Mouse (Mus musculus) hindbrain, embryonic 13.5 days (tissue): ENCODE measurements at regions not wholly inside any gene's neighbourhood (a gene's known extent, or its start where the extent isn't known, plus 50 kb on each side); places are given as distances from the start of the nearest gene placed in this dataset.

Experiments
- ATAC-seq: fragments of 200-750 bp; cut with Nextera tagmentation; 2 replicates; pipeline ENCODE4 v1.8.0; 2017; ENCODE audit warnings: moderate TSS enrichment; ENCODE audit not compliant: low FRiP score
- H3K27ac ChIP-seq: fragments of 300-500 bp; sonication (generic); 2 replicates; pipeline ENCODE4 v1.5.1; 2015; ENCODE audit warnings: inconsistent platforms, mild to moderate bottlenecking, moderate library complexity
- H3K27me3 ChIP-seq: fragments of 300-500 bp; sonication (generic); 2 replicates; pipeline ENCODE4 v1.6.1; 2015; ENCODE audit warnings: mild to moderate bottlenecking, inconsistent platforms
- H3K36me3 ChIP-seq: fragments of 300-500 bp; sonication (generic); 2 replicates; pipeline ENCODE4 v1.6.1; 2015; ENCODE audit warnings: mild to moderate bottlenecking, inconsistent platforms
- H3K4me1 ChIP-seq: fragments of 300-500 bp; sonication (generic); replicated peaks from 2 replicates; pipeline ENCODE4 v1.6.1; 2015; ENCODE audit warnings: inconsistent platforms
- H3K4me2 ChIP-seq: fragments of 300-500 bp; sonication (generic); 2 replicates; pipeline ENCODE4 v1.6.1; 2015; ENCODE audit warnings: inconsistent platforms, mild to moderate bottlenecking, moderate library complexity
- H3K4me3 ChIP-seq: fragments of 300-500 bp; sonication (generic); 2 replicates; pipeline ENCODE4 v1.5.1; 2015; ENCODE audit warnings: mild to moderate bottlenecking, inconsistent platforms
- H3K9ac ChIP-seq: fragments of 300-500 bp; sonication (generic); 2 replicates; pipeline ENCODE4 v1.6.1; 2015; ENCODE audit warnings: mild to moderate bottlenecking, inconsistent platforms
- H3K9me3 ChIP-seq: fragments of 300-500 bp; sonication (generic); 2 replicates; pipeline ENCODE4 v1.6.1; 2016; ENCODE audit warnings: inconsistent platforms
- WGBS: fragments of 180-500 bp; shearing (Covaris S2); methylation state at CpG from one replicate; pipeline ENCODE4 v1.1.7; 2015; 5-methylcytosine and 5-hydroxymethylcytosine counted together

- no peak overlapping the region for H3K4me3 ChIP-seq
- ATAC-seq, result 0 out of 2 replicates have a peak, but pooled peaks have one; percentile 25
- H3K4me2 ChIP-seq, result no peak overlapping the region
- WGBS, result 12% methylated on average over 10 of the region's 10 CpGs
- H3K27me3 ChIP-seq, result peaks cover 76% of the 10 kb centered on the region
- no peak overlapping the region for H3K27ac ChIP-seq
- H3K9me3 ChIP-seq, result no peaks in the 10 kb centered on the region
- H3K9ac ChIP-seq, result no peak overlapping the region
- H3K36me3 ChIP-seq, result no peaks in the 10 kb centered on the region
- H3K4me1 ChIP-seq, result peaks cover 26% of the 10 kb centered on the region
Observed at GRCm38 (mm10) chr4:124442491-124443129, 168.0 kb downstream of the 3100002H09Rik start.

GRCm38 (mm10) chr4:124441737-124442487 lies 168.7 kb downstream of the 3100002H09Rik start:
- ATAC-seq, result no peak
- Histone ChIP-seq H3K27ac (no peak overlapping the region), H3K36me3 (no peaks in the 10 kb centered on the region), H3K4me2 (no peak overlapping the region), H3K4me1 (peaks cover 26% of the 10 kb centered on the region), H3K4me3 (no peak overlapping the region), H3K27me3 (peaks cover 82% of the 10 kb centered on the region), H3K9ac (no peak overlapping the region), H3K9me3 (no peaks in the 10 kb centered on the region)
- WGBS, result 8% methylated on average over 15 of the region's 15 CpGs

GRCm38 (mm10) chr4:124435040-124435434 lies 175.6 kb downstream of the 3100002H09Rik start:
- H3K27ac ChIP-seq, result no peak overlapping the region
- no peak overlapping the region for H3K4me3 ChIP-seq
- peaks cover 11% of the 10 kb centered on the region for H3K4me1 ChIP-seq
- 37% methylated on average over 12 of the region's 12 CpGs for WGBS
- H3K4me2 ChIP-seq, result no peak overlapping the region
- H3K27me3 ChIP-seq, result peaks cover 67% of the 10 kb centered on the region
- ATAC-seq, result no peak
- no peaks in the 10 kb centered on the region for H3K36me3 ChIP-seq
- H3K9me3 ChIP-seq, result no peaks in the 10 kb centered on the region
- H3K9ac ChIP-seq, result no peak overlapping the region

GRCm38 (mm10) chr4:124434059-124435039 lies 176.3 kb downstream of the 3100002H09Rik start:
- peaks cover 11% of the 10 kb centered on the region for H3K4me1 ChIP-seq
- ATAC-seq, result no peak
- H3K4me2 ChIP-seq, result 0 out of 2 replicates have a peak overlapping the region, but pooled peaks have one; percentile 10
- H3K27ac ChIP-seq, result no peak overlapping the region
- H3K27me3 ChIP-seq, result peaks cover 67% of the 10 kb centered on the region
- no peaks in the 10 kb centered on the region for H3K9me3 ChIP-seq
- no peaks in the 10 kb centered on the region for H3K36me3 ChIP-seq
- 7% methylated on average over 24 of the region's 25 CpGs for WGBS
- H3K9ac ChIP-seq, result no peak overlapping the region
- H3K4me3 ChIP-seq, result no peak overlapping the region

- no peak for ATAC-seq
- H3K27me3 ChIP-seq, result peaks cover 70% of the 10 kb centered on the region
- WGBS, result 79% methylated on average over 9 of the region's 9 CpGs
Observed at GRCm38 (mm10) chr4:124433506-124433905, 177.1 kb downstream of the 3100002H09Rik start.

GRCm38 (mm10) chr4:124431193-124431592 lies 179.4 kb downstream of the 3100002H09Rik start:
- H3K36me3 ChIP-seq, result no peaks in the 10 kb centered on the region
- no peak overlapping the region for H3K4me2 ChIP-seq
- no peaks in the 10 kb centered on the region for H3K9me3 ChIP-seq
- ATAC-seq, result no peak
- peaks cover 65% of the 10 kb centered on the region for H3K27me3 ChIP-seq
- peaks cover 11% of the 10 kb centered on the region for H3K4me1 ChIP-seq
- H3K4me3 ChIP-seq, result no peak overlapping the region
- no peak overlapping the region for H3K9ac ChIP-seq
- 79% methylated on average over 16 of the region's 16 CpGs for WGBS
- no peak overlapping the region for H3K27ac ChIP-seq

More at GRCm38 (mm10) chr4:124433506-124433905, 177.1 kb downstream of the 3100002H09Rik start:
- H3K9ac ChIP-seq, result no peak overlapping the region
- no peaks in the 10 kb centered on the region for H3K36me3 ChIP-seq
- no peaks in the 10 kb centered on the region for H3K9me3 ChIP-seq
- no peak overlapping the region for H3K4me2 ChIP-seq
- no peak overlapping the region for H3K27ac ChIP-seq
- no peak overlapping the region for H3K4me3 ChIP-seq
- H3K4me1 ChIP-seq, result peaks cover 11% of the 10 kb centered on the region

- WGBS, result 93% methylated on average over 4 of the region's 4 CpGs
- H3K4me2 ChIP-seq, result no peak overlapping the region
- no peak overlapping the region for H3K9ac ChIP-seq
- no peak overlapping the region for H3K4me3 ChIP-seq
- ATAC-seq, result no peak
- no peaks in the 10 kb centered on the region for H3K4me1 ChIP-seq
- H3K27me3 ChIP-seq, result peaks cover 50% of the 10 kb centered on the region
- no peaks in the 10 kb centered on the region for H3K9me3 ChIP-seq
- H3K27ac ChIP-seq, result no peak overlapping the region
- H3K36me3 ChIP-seq, result no peaks in the 10 kb centered on the region
Observed at GRCm38 (mm10) chr4:124428844-124429243, 181.8 kb downstream of the 3100002H09Rik start.

GRCm38 (mm10) chr4:124422406-124422805 lies 188.2 kb downstream of the 3100002H09Rik start:
- Histone ChIP-seq H3K4me1 (no peaks in the 10 kb centered on the region), H3K9me3 (no peaks in the 10 kb centered on the region), H3K4me2 (no peak overlapping the region), H3K9ac (no peak overlapping the region), H3K27ac (no peak overlapping the region), H3K4me3 (no peak overlapping the region), H3K36me3 (no peaks in the 10 kb centered on the region), H3K27me3 (peaks cover 11% of the 10 kb centered on the region; the same call in 1 of the 2 replicates)
- ATAC-seq, result no peak
- WGBS, result 92% methylated on average over 6 of the region's 6 CpGs

GRCm38 (mm10) chr4:124418431-124418830 lies 192.2 kb downstream of the 3100002H09Rik start:
- WGBS, result 51% methylated on average over 8 of the region's 8 CpGs
- Histone ChIP-seq H3K4me2 (no peak overlapping the region), H3K27me3 (no peaks in the 10 kb centered on the region; the same call in 1 of the 2 replicates), H3K27ac (no peak overlapping the region), H3K4me3 (no peak overlapping the region), H3K9me3 (no peaks in the 10 kb centered on the region), H3K36me3 (no peaks in the 10 kb centered on the region), H3K9ac (no peak overlapping the region), H3K4me1 (0 out of 2 replicates have a peak, but pooled peaks cover 4% of the 10 kb centered on the region)
- ATAC-seq, result no peak

- Histone ChIP-seq H3K4me2 (no peak overlapping the region), H3K27me3 (no peaks in the 10 kb centered on the region; the same call in 1 of the 2 replicates), H3K9ac (no peak overlapping the region), H3K4me1 (0 out of 2 replicates have a peak, but pooled peaks cover 4% of the 10 kb centered on the region), H3K36me3 (no peaks in the 10 kb centered on the region), H3K4me3 (no peak overlapping the region), H3K9me3 (no peaks in the 10 kb centered on the region), H3K27ac (no peak overlapping the region)
- WGBS, result 83% methylated on average over 8 of the region's 8 CpGs
- no peak for ATAC-seq
Observed at GRCm38 (mm10) chr4:124417176-124417575, 193.4 kb downstream of the 3100002H09Rik start.

GRCm38 (mm10) chr4:124416266-124416665 lies 194.3 kb downstream of the 3100002H09Rik start:
- WGBS, result 92% methylated on average over 6 of the region's 6 CpGs
- H3K27ac ChIP-seq, result no peak overlapping the region
- H3K4me2 ChIP-seq, result no peak overlapping the region
- 0 out of 2 replicates have a peak, but pooled peaks cover 4% of the 10 kb centered on the region for H3K4me1 ChIP-seq
- H3K4me3 ChIP-seq, result no peak overlapping the region
- H3K27me3 ChIP-seq, result no peaks in the 10 kb centered on the region; the same call in 1 of the 2 replicates
- H3K9me3 ChIP-seq, result no peaks in the 10 kb centered on the region
- no peaks in the 10 kb centered on the region for H3K36me3 ChIP-seq
- no peak overlapping the region for H3K9ac ChIP-seq
- no peak for ATAC-seq

- Histone ChIP-seq H3K9me3 (no peaks in the 10 kb centered on the region), H3K4me1 (0 out of 2 replicates have a peak, but pooled peaks cover 4% of the 10 kb centered on the region), H3K4me2 (no peak overlapping the region), H3K9ac (no peak overlapping the region), H3K27me3 (no peaks in the 10 kb centered on the region; the same call in 1 of the 2 replicates), H3K36me3 (no peaks in the 10 kb centered on the region), H3K27ac (no peak overlapping the region), H3K4me3 (no peak overlapping the region)
- no peak for ATAC-seq
- 91% methylated on average over 7 of the region's 7 CpGs for WGBS
Observed at GRCm38 (mm10) chr4:124414386-124414785, 196.2 kb downstream of the 3100002H09Rik start.
